Mouse (Mus musculus) adrenal gland, adult (tissue): ENCODE data around the gene Nup210.

Experiments used
- DNase-seq, 2 experiments: peaks; one replicate each; pipeline ENCODE4 v3.0.0; 2022 to 2023; ENCODE audit warnings: low spot score in 1 of 2; ENCODE audit not compliant: inconsistent age in 2 of 2

Nup210 gene

GRCm38 (mm10) chr6:91041287-91041686, 75.3 kb downstream of the Nup210 start:
- no peak for DNase-seq

DNA sequence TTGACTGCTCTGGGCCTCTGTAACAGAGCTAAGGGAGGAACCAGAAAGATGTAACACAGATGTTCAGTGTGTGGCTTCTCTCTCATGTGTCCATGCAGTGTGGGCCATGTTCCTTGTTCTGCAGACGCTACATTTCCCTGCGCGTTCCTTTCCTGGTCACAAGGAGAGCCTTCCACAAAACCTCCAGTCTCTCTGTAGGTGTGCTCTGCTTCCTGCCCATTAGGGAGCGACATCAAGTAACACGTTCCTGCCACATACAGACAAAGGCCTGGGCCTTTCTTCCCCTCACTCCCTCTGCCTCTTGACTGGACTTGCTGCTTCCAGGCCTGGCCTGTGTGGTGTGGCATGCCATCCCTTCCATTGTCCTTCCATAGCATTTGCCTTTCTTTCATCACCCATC, 88.4 kb downstream of the Nup210 start:
- DNase-seq, result no peak

DNA sequence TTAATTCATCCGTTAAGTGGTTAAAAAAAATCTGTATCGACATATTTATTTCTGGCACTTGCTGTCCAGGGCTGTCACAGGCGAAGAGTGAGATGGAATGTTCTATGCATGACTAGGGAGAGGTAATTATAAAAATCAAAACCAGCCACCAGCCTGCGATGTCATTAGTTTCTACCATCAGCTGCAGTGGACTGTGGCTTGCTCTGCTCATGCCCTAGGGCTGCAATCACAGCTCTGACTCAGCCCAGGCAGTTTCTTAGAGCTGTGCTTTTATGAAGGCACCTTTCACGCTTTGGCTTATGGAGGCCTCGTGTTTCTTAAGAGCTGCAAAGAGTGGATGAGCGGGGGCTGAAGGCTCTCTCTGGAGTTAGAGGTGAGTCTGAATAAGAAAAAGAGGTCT, 95.8 kb downstream of the Nup210 start:
- DNase-seq, result no peak

DNA sequence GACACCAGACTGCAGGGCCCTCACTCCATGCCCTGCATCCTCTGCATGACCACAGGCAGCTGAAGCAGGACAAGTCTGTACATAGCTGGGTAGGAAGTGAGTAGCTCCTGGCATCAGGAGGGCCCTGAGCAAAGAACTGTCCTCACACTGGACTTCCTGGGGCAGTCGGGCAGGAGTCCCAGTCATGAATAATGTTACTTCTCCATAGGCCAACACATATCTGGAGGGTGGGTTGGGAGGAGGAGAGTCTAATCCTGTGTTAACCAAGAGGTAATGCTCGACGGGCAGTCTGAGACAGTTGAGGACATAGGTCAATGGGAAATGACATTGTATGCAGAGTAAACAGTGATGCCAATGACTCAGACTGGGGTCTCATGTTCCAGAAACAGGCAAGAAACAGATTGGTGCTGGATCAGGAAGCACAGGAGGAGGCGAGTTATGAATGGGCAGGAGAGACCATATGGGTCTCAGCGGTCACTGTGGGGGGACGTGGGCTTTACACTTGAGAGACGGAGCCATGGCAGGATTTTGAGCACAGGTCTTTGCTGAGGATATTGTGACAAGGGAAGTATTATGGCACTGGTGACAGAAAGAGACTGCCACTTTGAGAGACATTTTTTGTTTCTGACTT, 99.9 kb downstream of the Nup210 start:
- no peak for DNase-seq

DNA sequence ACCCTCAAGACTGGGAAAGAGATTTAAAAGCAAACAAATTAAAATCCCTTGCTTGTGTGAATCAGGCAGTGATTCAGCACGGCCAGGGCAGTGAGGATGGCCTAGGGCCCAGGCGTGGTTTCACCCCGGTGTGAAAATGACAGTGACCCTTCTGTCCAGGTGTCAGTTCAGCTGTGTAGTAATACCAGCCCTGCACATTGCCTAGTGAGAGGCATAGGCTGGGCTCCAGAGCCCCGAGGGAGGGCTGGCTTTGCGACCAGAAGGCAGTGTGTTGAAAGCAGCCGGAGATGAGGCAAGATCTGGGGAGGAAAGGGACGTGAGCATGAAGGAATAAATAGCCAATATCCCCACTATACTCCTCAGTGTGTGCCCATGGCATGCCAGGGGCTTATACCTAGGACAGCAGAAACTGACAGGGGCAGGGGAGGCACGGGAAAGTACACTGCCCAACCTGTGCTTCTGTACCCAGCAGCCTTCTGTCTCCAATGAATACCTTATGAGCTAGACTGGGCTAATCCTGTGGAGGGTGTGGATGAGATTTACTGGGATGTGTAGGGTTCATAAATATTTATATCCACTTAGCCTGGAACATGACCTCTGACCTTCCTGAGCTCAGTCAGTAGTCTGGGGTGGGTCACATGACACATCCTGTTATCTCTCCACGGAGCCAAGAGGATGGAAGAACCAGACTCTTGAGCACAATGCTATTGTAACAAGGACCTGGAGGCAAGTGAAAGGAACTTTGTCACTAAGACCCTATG, 102.3 kb downstream of the Nup210 start:
- peak in 1 of 2 experiments; percentile 36 for DNase-seq

GRCm38 (mm10) chr6:91012458-91012857, 104.2 kb downstream of the Nup210 start:
- DNase-seq, result no peak

DNA sequence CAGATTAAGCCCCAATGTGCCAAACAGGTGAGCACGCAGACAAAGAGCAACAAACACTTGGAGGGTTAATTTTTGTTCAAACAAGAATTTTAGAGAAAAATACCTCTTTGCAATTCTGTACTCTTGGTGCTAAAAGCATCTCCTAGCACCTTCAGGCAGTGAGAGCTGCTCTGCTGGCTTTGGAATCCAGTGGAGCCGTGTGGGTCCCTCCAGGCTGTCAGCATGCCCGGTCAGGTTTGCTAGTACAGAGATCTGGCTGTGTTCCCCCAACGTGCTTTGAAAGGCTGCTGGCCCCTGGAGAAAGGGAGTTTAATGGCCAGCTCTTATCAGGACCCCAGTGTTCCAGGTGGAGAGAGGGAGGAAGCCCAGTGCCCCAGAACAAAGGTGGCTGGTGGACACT, 105.1 kb downstream of the Nup210 start:
- no peak for DNase-seq

- no peak for DNase-seq
Observed at GRCm38 (mm10) chr6:91008284-91008830, 108.3 kb downstream of the Nup210 start.

- no peak for DNase-seq
Observed at GRCm38 (mm10) chr6:91007207-91007606, 109.4 kb downstream of the Nup210 start.

- DNase-seq, result no peak
Observed at GRCm38 (mm10) chr6:91004157-91004556, 112.5 kb downstream of the Nup210 start.

DNA sequence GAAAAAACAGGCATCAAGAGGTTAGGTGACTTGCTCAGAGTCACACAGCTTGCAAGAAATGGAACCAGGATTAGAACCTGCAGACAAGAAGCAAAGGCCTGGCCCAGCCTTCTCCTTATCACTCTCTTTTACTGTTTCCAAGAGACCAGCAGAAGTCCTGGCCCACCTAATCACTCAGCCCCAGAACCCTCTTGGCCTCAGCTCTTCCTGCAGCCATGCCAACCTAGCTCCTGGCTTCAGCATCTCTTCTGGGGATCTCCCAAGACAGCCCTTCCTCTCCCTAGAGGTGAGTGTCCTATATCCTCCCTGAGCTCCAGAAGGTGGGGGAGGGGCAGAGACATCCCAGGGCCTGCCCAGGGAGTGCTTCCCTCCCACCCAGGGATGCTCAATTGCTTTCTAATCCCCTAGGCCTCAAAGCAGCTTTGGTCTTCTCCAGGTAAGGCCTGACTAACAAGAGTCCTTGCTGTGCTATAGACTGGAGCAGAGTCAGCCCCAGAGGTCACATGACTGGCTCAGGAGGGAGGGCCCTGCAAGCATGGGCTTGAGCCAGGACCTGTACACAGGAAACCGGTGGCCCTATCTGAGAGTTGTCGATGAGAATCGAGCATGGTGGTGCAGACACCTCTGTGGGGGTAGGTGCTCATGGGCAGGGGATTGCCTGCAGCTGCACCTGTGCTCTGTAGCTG, 113.2 kb downstream of the Nup210 start:
- no peak for DNase-seq

- DNase-seq, result no peak
Observed at GRCm38 (mm10) chr6:91001566-91001965, 115.1 kb downstream of the Nup210 start.

DNA sequence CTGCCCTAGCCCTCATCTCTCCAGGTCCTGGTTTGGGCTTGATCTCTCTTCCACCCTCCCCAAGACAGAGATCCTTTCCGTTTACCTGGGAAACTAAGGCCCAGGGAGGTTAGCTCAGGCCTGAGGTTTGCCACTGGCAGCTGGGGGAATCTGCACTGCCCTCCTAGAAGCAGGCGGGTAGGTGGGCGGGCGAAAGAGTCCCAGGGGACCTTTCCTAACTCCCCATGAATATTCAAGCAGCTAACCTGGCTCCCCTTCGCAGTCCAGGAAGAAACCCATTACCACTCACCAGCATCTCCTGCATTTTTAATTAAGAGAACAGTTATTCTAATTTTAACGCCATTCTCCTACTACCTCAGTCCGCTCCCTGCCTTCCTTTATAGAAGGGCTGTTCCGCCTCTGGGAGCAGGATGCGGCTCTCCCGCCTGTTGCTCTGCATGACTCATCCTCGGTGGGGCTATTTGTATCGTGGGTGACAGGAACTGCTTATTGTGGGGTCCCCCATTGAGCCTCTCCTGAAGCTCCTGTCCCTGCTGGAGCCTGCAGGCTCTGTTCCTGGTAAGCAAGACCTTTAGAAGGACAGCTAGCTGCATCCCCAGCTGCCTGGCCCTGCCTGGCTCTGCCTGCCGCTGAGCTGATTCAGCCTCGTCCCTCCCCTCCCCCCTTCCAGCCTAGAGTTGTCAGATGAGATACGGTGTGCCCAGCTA, 115.7 kb downstream of the Nup210 start:
- DNase-seq, result peak; percentile 70 to 87

- DNase-seq, result no peak
Observed at GRCm38 (mm10) chr6:90999176-90999575, 117.5 kb downstream of the Nup210 start.

DNA sequence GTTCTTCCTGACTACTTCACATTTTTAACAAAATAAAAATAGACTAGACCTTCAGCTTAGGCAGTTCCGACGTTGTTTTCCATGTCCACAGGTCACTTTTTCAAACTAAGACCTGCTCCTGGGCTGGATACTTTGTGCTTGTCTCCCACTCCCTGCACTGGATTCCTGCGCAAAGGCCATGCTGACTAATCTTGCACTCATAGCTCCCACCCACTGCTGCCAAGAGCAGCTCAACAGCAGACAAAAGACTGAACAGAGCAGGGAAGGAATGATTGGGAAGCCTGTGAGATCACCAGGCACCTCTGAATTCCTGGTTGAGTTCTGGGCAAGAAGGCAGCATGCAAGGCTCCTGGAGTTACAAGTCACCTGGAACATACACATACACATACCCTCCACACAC, 119.6 kb downstream of the Nup210 start:
- DNase-seq, result peak; percentile 58 to 86

DNA sequence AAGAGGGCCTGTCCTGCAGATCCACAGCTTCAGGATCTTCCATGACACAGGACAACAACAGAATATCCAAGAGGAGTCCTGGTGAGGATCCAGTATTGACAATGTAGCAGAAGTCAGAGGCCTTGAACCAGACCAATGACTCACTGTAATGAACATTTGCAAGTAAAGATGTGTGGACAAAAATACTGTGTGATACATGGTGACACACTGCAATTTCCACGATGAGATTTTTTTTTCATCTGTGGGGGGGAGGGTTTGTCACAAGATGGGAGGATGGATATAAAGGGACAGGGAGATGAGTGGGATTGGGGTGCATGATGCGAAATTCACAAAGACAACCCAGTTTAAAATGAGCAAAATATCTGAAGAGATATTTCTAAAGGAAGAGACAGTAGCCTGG, 120.4 kb downstream of the Nup210 start:
- peak; percentile 33 to 75 for DNase-seq

GRCm38 (mm10) chr6:90988648-90989317, 127.8 kb downstream of the Nup210 start, which contains the start of gene Iqsec1:
Iqsec1 (minus strand) TSS chr6:90988685.
- DNase-seq, result peak; percentile 88 to 95

DNA sequence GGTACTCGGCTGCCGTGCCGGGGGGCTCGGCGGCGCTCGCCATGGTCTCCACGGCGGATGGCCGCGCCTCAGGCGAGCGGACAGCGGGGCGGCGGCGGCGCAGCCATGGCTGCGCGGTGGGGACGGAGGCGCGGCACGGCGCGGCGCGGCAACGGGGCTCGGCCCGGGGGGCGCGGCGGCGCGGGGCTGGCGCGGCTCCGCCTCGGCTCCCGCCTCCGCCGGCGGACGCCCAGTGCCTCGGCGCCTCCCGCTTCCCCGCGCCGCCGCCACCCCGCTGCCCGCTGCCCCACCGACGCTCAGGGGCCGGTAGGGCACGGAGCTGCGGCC, 128.4 kb downstream of the Nup210 start:
- DNase-seq, result no peak

GRCm38 (mm10) chr6:90987561-90988298, 128.9 kb downstream of the Nup210 start:
- peak; percentile 48 to 82 for DNase-seq

- peak; percentile 66 to 83 for DNase-seq
Observed at GRCm38 (mm10) chr6:90984101-90984500, 132.5 kb downstream of the Nup210 start.
